Mouse (Mus musculus) thymus, adult 2 months (tissue): ENCODE measurements around the gene Rab3a. TPM values are rescaled to one million over a fixed set of nuclear protein-coding genes. Genes with fewer than 3 reads are reported as not detected.

Experiments
- DNase-seq: peaks from one replicate; pipeline ENCODE4 v3.0.0; 2021
- H3K27ac ChIP-seq: fragments of 200-500 bp; 2 replicates; pipeline ENCODE4 v1.5.1; 2012; ENCODE audit warnings: low read length, control low read depth; ENCODE audit not compliant: control insufficient read depth, insufficient read depth
- H3K27me3 ChIP-seq: fragments of 200-500 bp; 2 replicates; pipeline ENCODE4 v1.6.1; 2012; ENCODE audit warnings: mild to moderate bottlenecking, low read length, moderate library complexity, mixed read lengths; ENCODE audit not compliant: control insufficient read depth, insufficient read depth
- H3K36me3 ChIP-seq: fragments of 200-500 bp; 2 replicates; pipeline ENCODE4 v1.6.1; 2012; ENCODE audit warnings: mild to moderate bottlenecking, low read length, moderate library complexity; ENCODE audit not compliant: control insufficient read depth, insufficient read depth
- H3K4me1 ChIP-seq: fragments of 200-500 bp; replicated peaks from 2 replicates; pipeline ENCODE4 v1.6.1; 2012; ENCODE audit warnings: low read length; ENCODE audit not compliant: control insufficient read depth, insufficient read depth
- H3K4me3 ChIP-seq: fragments of 200-500 bp; 2 replicates; pipeline ENCODE4 v1.5.1; 2012; ENCODE audit warnings: mild to moderate bottlenecking, low read length, control low read depth, moderate library complexity; ENCODE audit not compliant: control insufficient read depth, insufficient read depth
- CTCF ChIP-seq: fragments of 200-500 bp; IDR thresholded peaks from 2 replicates; pipeline ENCODE4 v1.5.1; 2012; ENCODE audit warnings: mild to moderate bottlenecking, control low read depth, low read length, moderate library complexity, borderline replicate concordance; ENCODE audit not compliant: control insufficient read depth, poor library complexity, insufficient read depth; ENCODE audit errors: extremely low read depth
- POLR2A ChIP-seq: fragments of 200-500 bp; IDR thresholded peaks from 2 replicates; pipeline ENCODE4 v1.6.1; 2012; ENCODE audit warnings: mild to moderate bottlenecking, low read length, control low read depth, moderate library complexity; ENCODE audit not compliant: control insufficient read depth, poor library complexity, insufficient read depth; ENCODE audit errors: extremely low read depth
- WGBS: fragments of 180-500 bp; shearing (Covaris S2); methylation state at CpG from one replicate; pipeline ENCODE4 v1.1.7; 2018; 5-methylcytosine and 5-hydroxymethylcytosine counted together
- polyA plus RNA-seq: library from polyadenylated mRNA; depleted of rRNA; stranded (reverse); fragments of >200 nt; gene quantifications from 2 replicates; pipeline ENCODE4 v1.2.3, GENCODE M21; 2012

The Rab3a gene
- polyA plus RNA-seq, 1 experiment: 20.8 TPM

- TF ChIP-seq POLR2A (no peak), CTCF (no peak)
- WGBS: 2% methylated on average over 34 of the region's 34 CpGs
Measured at GRCm38 (mm10) chr8:70775851-70776495, 21.5 kb downstream of the Rab3a start.

GRCm38 (mm10) chr8:70776496-70777444 lies 22.3 kb downstream of the Rab3a start, which contains the start of gene Pik3r2:
Gene Pik3r2, minus strand, starts transcription at chr8:70776713.
- peak within 1 kb of the TSS; percentile 85 for H3K27ac ChIP-seq
- peak; percentile 98 for DNase-seq
- peaks cover 15% of the 10 kb centered on the region for H3K4me1 ChIP-seq
- H3K27me3 ChIP-seq: no peaks in the 10 kb centered on the region
- H3K4me3 ChIP-seq: peak within 1 kb of the TSS; percentile 59
- TF ChIP-seq CTCF: peak; percentile 54; the same call in 1 of the 2 replicates
- TF ChIP-seq POLR2A: peak; percentile 49
- peaks cover 27% of the 10 kb centered on the region for H3K36me3 ChIP-seq
- WGBS: under 1% methylated on average over 94 of the region's 94 CpGs

More at GRCm38 (mm10) chr8:70775851-70776495, 21.5 kb downstream of the Rab3a start:
- Histone ChIP-seq H3K4me1 (peaks cover 15% of the 10 kb centered on the region), H3K27ac (no peak overlapping the region), H3K4me3 (peak overlapping the region; percentile 59), H3K27me3 (no peaks in the 10 kb centered on the region), H3K36me3 (peaks cover 19% of the 10 kb centered on the region)
- no peak for DNase-seq

GRCm38 (mm10) chr8:70780093-70780492 lies 25.6 kb downstream of the Rab3a start:
- H3K4me1 ChIP-seq: peaks cover 15% of the 10 kb centered on the region
- no peak for DNase-seq
- H3K27me3 ChIP-seq: no peaks in the 10 kb centered on the region
- peaks cover 53% of the 10 kb centered on the region for H3K36me3 ChIP-seq
- no peak overlapping the region for H3K27ac ChIP-seq
- WGBS: 91% methylated on average over 11 of the region's 11 CpGs
- no peak overlapping the region for H3K4me3 ChIP-seq
- TF ChIP-seq POLR2A (no peak), CTCF (no peak)

- WGBS: 95% methylated on average over 25 of the region's 25 CpGs
- peaks cover 9% of the 10 kb centered on the region for H3K4me1 ChIP-seq
- H3K4me3 ChIP-seq: no peak overlapping the region
- H3K36me3 ChIP-seq: peaks cover 70% of the 10 kb centered on the region
- no peak for DNase-seq
- TF ChIP-seq CTCF (no peak), POLR2A (no peak)
- H3K27me3 ChIP-seq: no peaks in the 10 kb centered on the region
- no peak overlapping the region for H3K27ac ChIP-seq
Measured at GRCm38 (mm10) chr8:70786291-70787050, 32.0 kb downstream of the Rab3a start.

- H3K4me3 ChIP-seq: no peak overlapping the region
- DNase-seq: no peak
- WGBS: 93% methylated on average over 3 of the region's 3 CpGs
- no peak for TF ChIP-seq POLR2A
- no peak for TF ChIP-seq CTCF
- H3K36me3 ChIP-seq: peaks cover 64% of the 10 kb centered on the region
- H3K4me1 ChIP-seq: peaks cover 9% of the 10 kb centered on the region
- no peak overlapping the region for H3K27ac ChIP-seq
- H3K27me3 ChIP-seq: no peaks in the 10 kb centered on the region
Measured at GRCm38 (mm10) chr8:70787051-70787445, 32.6 kb downstream of the Rab3a start.
